Mouse (Mus musculus) forebrain, embryonic 14.5 days (tissue): Measurements from ENCODE around the gene Gm156. TPM values are rescaled to one million over a fixed set of nuclear protein-coding genes. Genes with fewer than 3 reads are reported as not detected.
"Not testable (repeated sequence)": the region's sequence is repeated elsewhere in the genome, so short reads cannot be mapped to it uniquely, and the experiment has no call there.

Source experiments
- ATAC-seq: fragments of 200-750 bp; cut with Nextera tagmentation; 2 replicates; pipeline ENCODE4 v1.8.0; 2017; ENCODE audit warnings: mild to moderate bottlenecking, moderate library complexity
- DNase-seq: peaks from one replicate; pipeline ENCODE4 v3.0.0-alpha.2; 2015; ENCODE audit warnings: low spot score
- H3K27ac ChIP-seq: fragments of 300-500 bp; sonication (generic); 2 replicates; pipeline ENCODE4 v1.5.1; 2014; ENCODE audit warnings: low read depth, mild to moderate bottlenecking, control low read depth, low read length, moderate library complexity
- H3K27me3 ChIP-seq: fragments of 300-500 bp; sonication (generic); replicated peaks from 2 replicates; pipeline ENCODE4 v1.6.1; 2014; ENCODE audit warnings: low read length, control low read depth, mixed read lengths; ENCODE audit not compliant: control insufficient read depth, insufficient read depth
- H3K36me3 ChIP-seq: fragments of 300-500 bp; sonication (generic); 2 replicates; pipeline ENCODE4 v1.6.1; 2014; ENCODE audit warnings: low read length, control low read depth; ENCODE audit not compliant: control insufficient read depth, insufficient read depth
- H3K4me1 ChIP-seq: fragments of 300-500 bp; sonication (generic); 2 replicates; pipeline ENCODE4 v1.6.1; 2014; ENCODE audit warnings: antibody characterized with exemption, low read length, control low read depth; ENCODE audit not compliant: control insufficient read depth, insufficient read depth
- H3K4me2 ChIP-seq: fragments of 300-500 bp; sonication (generic); 2 replicates; pipeline ENCODE4 v1.6.1; 2014; ENCODE audit warnings: mild to moderate bottlenecking, control low read depth, low read length
- H3K4me3 ChIP-seq: fragments of 300-500 bp; sonication (generic); 2 replicates; pipeline ENCODE4 v1.5.1; 2014; ENCODE audit warnings: low read depth, low read length, control low read depth
- H3K9ac ChIP-seq: fragments of 300-500 bp; sonication (generic); 2 replicates; pipeline ENCODE4 v1.6.1; 2014; ENCODE audit warnings: mild to moderate bottlenecking, low read length, control low read depth, moderate library complexity
- H3K9me3 ChIP-seq: fragments of 300-500 bp; sonication (generic); replicated peaks from 2 replicates; pipeline ENCODE4 v1.6.1; 2016; ENCODE audit warnings: low read length, control low read depth, mixed read lengths; ENCODE audit not compliant: control insufficient read depth
- WGBS: fragments of 180-500 bp; shearing (Covaris S2); extraction: QIAGEN DNeasy Blood & Tissue Kit; methylation state at CpG from one replicate; pipeline ENCODE4 v1.1.7; 2014; 5-methylcytosine and 5-hydroxymethylcytosine counted together
- polyA plus RNA-seq: library from polyadenylated mRNA; unstranded; fragments of >200 nt; fragmentation: Nextera tagmentation; extraction: Ambion mirVana; gene quantifications from 2 replicates; pipeline ENCODE4 v1.2.1, GENCODE M21; 2014

Gene Gm156
- polyA plus RNA-seq, result not detected in 2 replicates

- H3K27me3 ChIP-seq, H3K9me3 ChIP-seq, H3K27ac ChIP-seq, ATAC-seq, DNase-seq, H3K4me2 ChIP-seq, H3K36me3 ChIP-seq, H3K4me1 ChIP-seq, H3K4me3 ChIP-seq, H3K9ac ChIP-seq: not testable (repeated sequence)
- 89% methylated on average over 3 of the region's 3 CpGs for WGBS
These were observed at the start of gene Gm156 for GRCm38 (mm10) chr6:129784170-129784569. Gene Gm156, minus strand, starts transcription at chr6:129784270.

- Histone ChIP-seq H3K4me3 (no peak overlapping the region), H3K4me1 (no peaks in the 10 kb centered on the region), H3K27me3 (no peaks in the 10 kb centered on the region), H3K9me3 (peaks cover 8% of the 10 kb centered on the region), H3K36me3 (no peaks in the 10 kb centered on the region), H3K27ac (no peak overlapping the region), H3K9ac (no peak overlapping the region), H3K4me2 (no peak overlapping the region)
- ATAC-seq (no peak), DNase-seq (no peak)
- WGBS, result 90% methylated on average over 1 of the region's 1 CpGs
These were observed 41.5 kb upstream of the Gm156 start for GRCm38 (mm10) chr6:129825559-129825958.

- H3K27me3 ChIP-seq, result no peaks in the 10 kb centered on the region
- no peaks in the 10 kb centered on the region for H3K4me1 ChIP-seq
- 83% methylated on average over 1 of the region's 1 CpGs for WGBS
- H3K27ac ChIP-seq, result no peak overlapping the region
- H3K9me3 ChIP-seq, result peaks cover 5% of the 10 kb centered on the region
- no peak overlapping the region for H3K4me2 ChIP-seq
- DNase-seq, result no peak
- ATAC-seq, result no peak
- no peak overlapping the region for H3K9ac ChIP-seq
- H3K4me3 ChIP-seq, result no peak overlapping the region
- no peaks in the 10 kb centered on the region for H3K36me3 ChIP-seq
These were observed 39.9 kb upstream of the Gm156 start for GRCm38 (mm10) chr6:129824004-129824403.

GRCm38 (mm10) chr6:129817731-129818130 is 33.7 kb upstream of the Gm156 start:
- Histone ChIP-seq H3K4me1 (no peaks in the 10 kb centered on the region), H3K4me2 (no peak overlapping the region), H3K27me3 (no peaks in the 10 kb centered on the region), H3K9ac (no peak overlapping the region), H3K27ac (no peak overlapping the region), H3K4me3 (no peak overlapping the region), H3K36me3 (no peaks in the 10 kb centered on the region), H3K9me3 (no peaks in the 10 kb centered on the region; the same call in 1 of the 2 replicates)
- ATAC-seq (no peak), DNase-seq (no peak)
- WGBS, result 57% methylated on average over 3 of the region's 3 CpGs

GRCm38 (mm10) chr6:129747654-129748032 is 36.4 kb downstream of the Gm156 start:
- no peak for ATAC-seq
- 78% methylated on average over 3 of the region's 3 CpGs for whole genome bisulfite sequencing
- Histone ChIP-seq H3K9ac (no peak overlapping the region), H3K36me3 (no peaks in the 10 kb centered on the region), H3K27me3 (no peaks in the 10 kb centered on the region), H3K27ac (no peak overlapping the region), H3K4me2 (no peak overlapping the region), H3K4me1 (no peaks in the 10 kb centered on the region), H3K9me3 (0 out of 2 replicates have a peak, but pooled peaks cover 6% of the 10 kb centered on the region), H3K4me3 (no peak overlapping the region)
- DNase-seq, result no peak

GRCm38 (mm10) chr6:129747016-129747653 is 36.9 kb downstream of the Gm156 start:
- ATAC-seq, result no peak
- whole genome bisulfite sequencing, result 82% methylated on average over 4 of the region's 4 CpGs

GRCm38 (mm10) chr6:129746151-129746550 is 37.9 kb downstream of the Gm156 start:
- Histone ChIP-seq H3K4me3 (no peak overlapping the region), H3K9ac (no peak overlapping the region), H3K4me2 (no peak overlapping the region), H3K4me1 (no peaks in the 10 kb centered on the region), H3K36me3 (no peaks in the 10 kb centered on the region), H3K27ac (no peak overlapping the region), H3K27me3 (no peaks in the 10 kb centered on the region), H3K9me3 (0 out of 2 replicates have a peak, but pooled peaks cover 6% of the 10 kb centered on the region)
- ATAC-seq (no peak), DNase-seq (no peak)
- WGBS, result 66% methylated on average over 3 of the region's 3 CpGs

More at GRCm38 (mm10) chr6:129747016-129747653, 36.9 kb downstream of the Gm156 start:
- no peaks in the 10 kb centered on the region for H3K4me1 ChIP-seq
- H3K4me3 ChIP-seq, result no peak overlapping the region
- H3K9me3 ChIP-seq, result 0 out of 2 replicates have a peak, but pooled peaks cover 6% of the 10 kb centered on the region
- H3K27ac ChIP-seq, result no peak overlapping the region
- H3K27me3 ChIP-seq, result no peaks in the 10 kb centered on the region
- no peak overlapping the region for H3K9ac ChIP-seq
- no peaks in the 10 kb centered on the region for H3K36me3 ChIP-seq
- H3K4me2 ChIP-seq, result no peak overlapping the region
- no peak for DNase-seq

GRCm38 (mm10) chr6:129740069-129740721 is 43.9 kb downstream of the Gm156 start, which contains the start of gene Klri2:
Gene Klri2, minus strand, starts transcription at chr6:129740484.
- Histone ChIP-seq H3K27ac (no peak within 1 kb of the TSS), H3K4me3 (no peak within 1 kb of the TSS), H3K9me3 (no peaks in the 10 kb centered on the region), H3K4me2 (no peak within 1 kb of the TSS), H3K9ac (no peak within 1 kb of the TSS), H3K36me3 (no peaks in the 10 kb centered on the region), H3K4me1 (no peaks in the 10 kb centered on the region), H3K27me3 (no peaks in the 10 kb centered on the region)
- DNase-seq, result no peak
- no peak for ATAC-seq
- 66% methylated on average over 2 of the region's 2 CpGs for WGBS

GRCm38 (mm10) chr6:129736414-129736813 is 47.7 kb downstream of the Gm156 start:
- H3K27me3 ChIP-seq, result no peaks in the 10 kb centered on the region
- H3K4me3 ChIP-seq, result no peak overlapping the region
- no peak overlapping the region for H3K4me2 ChIP-seq
- no peak overlapping the region for H3K9ac ChIP-seq
- H3K9me3 ChIP-seq, result no peaks in the 10 kb centered on the region
- no peak for ATAC-seq
- no peak overlapping the region for H3K27ac ChIP-seq
- H3K4me1 ChIP-seq, result no peaks in the 10 kb centered on the region
- no peak for DNase-seq
- H3K36me3 ChIP-seq, result no peaks in the 10 kb centered on the region
